Mouse (Mus musculus) megakaryocyte, embryonic 14.5 days (primary cell): ENCODE data around the gene Tmem109.

ENCODE experiments used
- FLI1 ChIP-seq: IDR thresholded peaks from 2 replicates; pipeline ENCODE4 v1.6.1; 2012; ENCODE audit warnings: low read length, inconsistent platforms, mixed read lengths
- GATA1 ChIP-seq: IDR thresholded peaks from 3 replicates; pipeline ENCODE4 v1.6.1; 2012; ENCODE audit warnings: mixed read lengths, low read length, inconsistent platforms, borderline replicate concordance

GRCm38 (mm10) chr19:10914291-10914690, 32.5 kb upstream of the Tmem109 start:
- TF ChIP-seq GATA1 (no peak), FLI1 (no peak)
